Mouse (Mus musculus): Measurements from ENCODE around the gene Lce3f. TPM values are rescaled to one million over a fixed set of nuclear protein-coding genes. Genes with fewer than 3 reads are reported as not detected.

Lce3f gene
- polyA plus RNA-seq, 1 experiment from 2014 or later = not detected

DNA sequence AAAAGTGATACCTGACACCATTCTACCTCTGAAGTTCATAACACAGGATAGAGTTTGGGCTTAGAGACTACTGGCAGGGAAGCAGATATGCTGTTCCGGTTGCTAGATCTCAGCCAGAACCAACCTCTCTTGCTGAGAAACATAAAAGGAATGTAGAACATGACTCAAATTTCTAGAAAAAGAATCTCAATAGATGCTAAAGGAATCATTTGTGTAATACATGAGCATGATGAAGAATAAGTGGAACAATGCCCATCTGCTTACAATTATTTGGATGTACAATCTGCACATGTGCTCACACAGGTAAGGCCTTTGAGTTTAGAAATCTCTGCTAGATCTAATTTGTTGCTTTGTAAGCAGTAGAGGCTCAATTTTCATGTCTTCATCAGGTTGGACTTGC lies 29.1 kb downstream of the Lce3f start:
- Histone ChIP-seq H3K36me3 (ENCODE audit: poor library complexity, severe bottlenecking) (no peaks in the 10 kb centered on the region), H3K9me3 (replicated peaks) (no peaks in the 10 kb centered on the region), H3K27me3 (no peaks in the 10 kb centered on the region), H3K4me2 (no peak overlapping the region), H3K27ac (no peak overlapping the region), H3K9ac (no peak overlapping the region), H3K4me3 (no peak overlapping the region), H3K4me1 (no peaks in the 10 kb centered on the region)
- WGBS = 98% methylated on average over 1 of the region's 1 CpGs
- ATAC-seq = no peak

DNA sequence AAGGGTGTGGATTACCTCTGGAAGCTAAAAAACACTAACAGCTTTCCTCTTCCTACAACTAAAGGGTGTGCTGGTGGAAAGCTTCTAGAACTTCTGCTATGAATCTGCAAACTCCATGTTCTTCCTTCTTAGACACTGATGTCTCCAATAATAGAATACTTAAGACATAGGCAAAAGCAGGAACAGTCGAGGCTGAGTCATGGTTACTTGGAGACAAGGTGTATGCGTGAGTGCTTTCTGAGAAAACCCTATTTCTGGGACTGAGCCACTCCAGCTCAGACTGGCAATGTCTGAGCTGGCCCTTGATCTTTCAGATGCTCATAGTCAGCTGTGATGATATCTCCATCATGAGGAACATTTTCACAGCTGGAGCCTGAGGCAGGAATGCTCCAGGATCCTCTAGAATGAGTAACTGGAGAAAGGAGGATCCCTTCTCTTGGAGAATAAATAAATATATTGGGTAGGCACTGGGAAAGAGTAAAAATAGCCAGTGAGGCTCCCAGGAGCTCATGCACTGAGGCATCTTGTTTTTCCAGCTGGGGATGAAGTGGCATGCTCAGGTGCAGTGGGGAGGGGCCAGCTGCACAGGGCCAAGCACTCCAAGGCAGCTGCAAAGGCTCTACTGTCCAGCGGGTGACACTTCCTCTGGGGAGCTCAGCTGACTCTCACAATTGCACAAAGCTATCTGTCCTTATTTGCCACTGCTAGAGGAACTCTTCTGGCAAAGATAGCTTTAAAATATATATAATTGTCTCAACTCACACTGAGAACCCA lies 31.6 kb downstream of the Lce3f start:
- no peak overlapping the region for H3K27ac ChIP-seq
- no peaks in the 10 kb centered on the region for H3K4me1 ChIP-seq
- H3K4me2 ChIP-seq = no peak overlapping the region
- 84% methylated on average over 3 of the region's 3 CpGs for WGBS
- no peaks in the 10 kb centered on the region for H3K9me3 ChIP-seq (replicated peaks)
- no peak overlapping the region for H3K9ac ChIP-seq
- no peaks in the 10 kb centered on the region for H3K36me3 ChIP-seq (ENCODE audit: poor library complexity, severe bottlenecking)
- H3K4me3 ChIP-seq = no peak overlapping the region
- H3K27me3 ChIP-seq = no peaks in the 10 kb centered on the region
- no peak for ATAC-seq

DNA sequence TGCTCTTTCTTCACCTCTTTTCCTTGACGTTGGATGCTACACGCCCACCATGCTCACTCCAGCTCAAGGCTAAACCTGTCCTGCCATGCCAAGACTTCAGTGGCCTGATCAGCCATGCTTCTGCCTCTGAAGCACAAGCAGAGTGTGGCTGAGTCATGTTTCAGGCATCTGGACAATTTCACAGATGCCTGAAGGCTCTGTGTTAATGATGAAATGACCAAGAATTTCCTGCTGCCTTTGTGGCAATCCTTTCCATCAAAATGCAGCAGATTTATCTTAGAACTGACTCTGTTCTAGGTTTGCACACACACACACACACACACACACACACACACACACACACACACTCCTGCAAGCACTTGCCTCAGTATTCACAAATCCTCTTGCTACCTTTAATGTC lies 33.5 kb downstream of the Lce3f start:
- no peak for ATAC-seq
- H3K4me3 ChIP-seq = no peak overlapping the region
- no peaks in the 10 kb centered on the region for H3K4me1 ChIP-seq
- H3K9ac ChIP-seq = no peak overlapping the region
- H3K4me2 ChIP-seq = no peak overlapping the region
- no peaks in the 10 kb centered on the region for H3K36me3 ChIP-seq (ENCODE audit: poor library complexity, severe bottlenecking)
- WGBS = 85% methylated on average over 2 of the region's 2 CpGs
- no peaks in the 10 kb centered on the region for H3K9me3 ChIP-seq (replicated peaks)
- H3K27ac ChIP-seq = no peak overlapping the region
- no peaks in the 10 kb centered on the region for H3K27me3 ChIP-seq

DNA sequence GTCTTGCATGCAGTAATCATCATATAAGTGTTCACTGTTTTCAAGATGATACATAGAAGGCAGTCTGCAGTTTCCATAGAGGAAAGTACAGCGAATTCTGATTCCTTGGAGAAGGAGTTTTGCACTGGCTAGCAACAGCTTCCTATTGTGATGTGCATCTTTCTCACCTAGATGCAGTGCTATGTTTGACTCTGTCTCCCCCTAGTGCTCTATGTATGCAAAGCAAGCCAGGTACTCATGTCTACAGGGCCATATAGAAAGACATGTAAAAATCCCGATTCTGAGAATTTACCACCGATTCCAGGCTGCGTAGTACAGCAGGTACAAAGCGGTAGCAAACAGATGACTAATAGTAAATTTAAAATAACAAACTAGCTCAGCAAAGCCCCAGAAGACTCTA lies 39.4 kb downstream of the Lce3f start:
- ATAC-seq = peak; percentile 92
- 54% methylated on average over 5 of the region's 5 CpGs for WGBS
- H3K27me3 ChIP-seq = no peaks in the 10 kb centered on the region

More for the DNA sequence above, 39.4 kb downstream of the Lce3f start:
- H3K9ac ChIP-seq = no peak overlapping the region
- no peaks in the 10 kb centered on the region for H3K9me3 ChIP-seq (replicated peaks)
- H3K4me3 ChIP-seq = no peak overlapping the region
- no peak overlapping the region for H3K27ac ChIP-seq
- no peak overlapping the region for H3K4me2 ChIP-seq
- H3K4me1 ChIP-seq = no peaks in the 10 kb centered on the region
- no peaks in the 10 kb centered on the region for H3K36me3 ChIP-seq (ENCODE audit: poor library complexity, severe bottlenecking)

Other genes with a start within 250 kb of the Lce3f start
- not detected in 2 replicates for gene Lce1g, start 239.9 kb upstream of the Lce3f start, polyA plus RNA-seq (2015; fragmentation: Nextera tagmentation; extraction: Ambion mirVana)
- gene Lce1h, start 227.2 kb upstream of the Lce3f start, polyA plus RNA-seq (2015; fragmentation: Nextera tagmentation; extraction: Ambion mirVana) = not detected in 2 replicates
- not detected in 2 replicates for gene Lce1i, start 213.3 kb upstream of the Lce3f start, polyA plus RNA-seq (2015; fragmentation: Nextera tagmentation; extraction: Ambion mirVana)
- gene Lce1j, start 201.7 kb upstream of the Lce3f start, polyA plus RNA-seq (2015; fragmentation: Nextera tagmentation; extraction: Ambion mirVana) = not detected in 2 replicates
- gene Lce1k, start 184.3 kb upstream of the Lce3f start, polyA plus RNA-seq (2015; fragmentation: Nextera tagmentation; extraction: Ambion mirVana) = not detected in 2 replicates
- gene Kprp, start 165.0 kb upstream of the Lce3f start, polyA plus RNA-seq (2015; fragmentation: Nextera tagmentation; extraction: Ambion mirVana) = not detected in 2 replicates
- gene Lce1l, start 140.9 kb upstream of the Lce3f start, polyA plus RNA-seq (2015; fragmentation: Nextera tagmentation; extraction: Ambion mirVana) = not detected in 2 replicates
- gene 2310050C09Rik, start 122.0 kb upstream of the Lce3f start, polyA plus RNA-seq (2015; fragmentation: Nextera tagmentation; extraction: Ambion mirVana) = not detected in 2 replicates
- gene Lce3a, start 66.0 kb upstream of the Lce3f start, polyA plus RNA-seq (2015; fragmentation: Nextera tagmentation; extraction: Ambion mirVana) = not detected in 2 replicates
- not detected in 2 replicates for gene Lce3b, start 59.2 kb upstream of the Lce3f start, polyA plus RNA-seq (2015; fragmentation: Nextera tagmentation; extraction: Ambion mirVana)
- gene Lce3c, start 47.7 kb upstream of the Lce3f start, polyA plus RNA-seq (2015; fragmentation: Nextera tagmentation; extraction: Ambion mirVana) = not detected in 2 replicates
- not detected in 2 replicates for gene Lce3d, start 34.8 kb upstream of the Lce3f start, polyA plus RNA-seq (2015; fragmentation: Nextera tagmentation; extraction: Ambion mirVana)
- not detected in 2 replicates for gene Lce3e, start 25.2 kb upstream of the Lce3f start, polyA plus RNA-seq (2015; fragmentation: Nextera tagmentation; extraction: Ambion mirVana)
- gene Crct1, start 23.5 kb downstream of the Lce3f start, polyA plus RNA-seq (2015; fragmentation: Nextera tagmentation; extraction: Ambion mirVana) = not detected in 2 replicates
- not detected in 2 replicates for gene Lce1m, start 26.8 kb downstream of the Lce3f start, polyA plus RNA-seq (2015; fragmentation: Nextera tagmentation; extraction: Ambion mirVana)
- gene Gm4858, start 76.6 kb downstream of the Lce3f start, polyA plus RNA-seq (2015; fragmentation: Nextera tagmentation; extraction: Ambion mirVana) = not detected in 2 replicates
- gene Crnn, start 152.6 kb downstream of the Lce3f start, polyA plus RNA-seq (2015; fragmentation: Nextera tagmentation; extraction: Ambion mirVana) = not detected in 2 replicates
- not detected in 2 replicates for gene Flg2, start 205.1 kb downstream of the Lce3f start, polyA plus RNA-seq (2015; fragmentation: Nextera tagmentation; extraction: Ambion mirVana)

Measured in forebrain, embryonic 13.5 days (tissue).